Mouse (Mus musculus) heart, embryonic 13.5 days (tissue): Measurements from ENCODE around the gene Hnrnpf. TPM values are rescaled to one million over a fixed set of nuclear protein-coding genes. Genes with fewer than 3 reads are reported as not detected.
"Not testable (repeated sequence)": the region's sequence is repeated elsewhere in the genome, so short reads cannot be mapped to it uniquely, and the experiment has no call there.

ENCODE experiments used
- ATAC-seq: fragments of 200-750 bp; cut with Nextera tagmentation; 2 replicates; pipeline ENCODE4 v1.8.0; 2017; ENCODE audit warnings: moderate TSS enrichment; ENCODE audit not compliant: insufficient number of reproducible peaks, low FRiP score, low TSS enrichment; ENCODE audit errors: extremely low read depth
- H3K27ac ChIP-seq: fragments of 300-500 bp; sonication (generic); replicated peaks from 2 replicates; pipeline ENCODE4 v1.5.1; 2015; ENCODE audit warnings: moderate library complexity, mild to moderate bottlenecking, inconsistent platforms
- H3K27me3 ChIP-seq: fragments of 300-500 bp; sonication (generic); replicated peaks from 2 replicates; pipeline ENCODE4 v1.6.1; 2015; ENCODE audit warnings: mild to moderate bottlenecking, inconsistent platforms
- H3K36me3 ChIP-seq: fragments of 300-500 bp; sonication (generic); 2 replicates; pipeline ENCODE4 v1.6.1; 2015; ENCODE audit warnings: mild to moderate bottlenecking, inconsistent platforms
- H3K4me1 ChIP-seq: fragments of 300-500 bp; sonication (generic); 2 replicates; pipeline ENCODE4 v1.6.1; 2015; ENCODE audit warnings: inconsistent platforms
- H3K4me2 ChIP-seq: fragments of 300-500 bp; sonication (generic); 2 replicates; pipeline ENCODE4 v1.6.1; 2015; ENCODE audit warnings: inconsistent platforms, mild to moderate bottlenecking, moderate library complexity
- H3K4me3 ChIP-seq: fragments of 300-500 bp; sonication (generic); 2 replicates; pipeline ENCODE4 v1.5.1; 2015; ENCODE audit warnings: moderate library complexity, mild to moderate bottlenecking, inconsistent platforms
- H3K9ac ChIP-seq: fragments of 300-500 bp; sonication (generic); 2 replicates; pipeline ENCODE4 v1.6.1; 2015; ENCODE audit warnings: inconsistent platforms, mild to moderate bottlenecking, moderate library complexity
- H3K9me3 ChIP-seq: fragments of 300-500 bp; sonication (generic); 2 replicates; pipeline ENCODE4 v1.6.1; 2016; ENCODE audit warnings: inconsistent platforms
- WGBS: fragments of 180-500 bp; shearing (Covaris S2); methylation state at CpG from one replicate; pipeline ENCODE4 v1.1.7; 2015; ENCODE audit warnings: mixed read lengths; 5-methylcytosine and 5-hydroxymethylcytosine counted together
- polyA plus RNA-seq: library from polyadenylated mRNA; unstranded; fragments of >200 nt; fragmentation: Nextera tagmentation; extraction: Ambion mirVana; gene quantifications from 2 replicates; pipeline ENCODE4 v1.2.1, GENCODE M21; 2015

Gene Hnrnpf
- polyA plus RNA-seq = 440 and 506 TPM in 2 replicates

DNA sequence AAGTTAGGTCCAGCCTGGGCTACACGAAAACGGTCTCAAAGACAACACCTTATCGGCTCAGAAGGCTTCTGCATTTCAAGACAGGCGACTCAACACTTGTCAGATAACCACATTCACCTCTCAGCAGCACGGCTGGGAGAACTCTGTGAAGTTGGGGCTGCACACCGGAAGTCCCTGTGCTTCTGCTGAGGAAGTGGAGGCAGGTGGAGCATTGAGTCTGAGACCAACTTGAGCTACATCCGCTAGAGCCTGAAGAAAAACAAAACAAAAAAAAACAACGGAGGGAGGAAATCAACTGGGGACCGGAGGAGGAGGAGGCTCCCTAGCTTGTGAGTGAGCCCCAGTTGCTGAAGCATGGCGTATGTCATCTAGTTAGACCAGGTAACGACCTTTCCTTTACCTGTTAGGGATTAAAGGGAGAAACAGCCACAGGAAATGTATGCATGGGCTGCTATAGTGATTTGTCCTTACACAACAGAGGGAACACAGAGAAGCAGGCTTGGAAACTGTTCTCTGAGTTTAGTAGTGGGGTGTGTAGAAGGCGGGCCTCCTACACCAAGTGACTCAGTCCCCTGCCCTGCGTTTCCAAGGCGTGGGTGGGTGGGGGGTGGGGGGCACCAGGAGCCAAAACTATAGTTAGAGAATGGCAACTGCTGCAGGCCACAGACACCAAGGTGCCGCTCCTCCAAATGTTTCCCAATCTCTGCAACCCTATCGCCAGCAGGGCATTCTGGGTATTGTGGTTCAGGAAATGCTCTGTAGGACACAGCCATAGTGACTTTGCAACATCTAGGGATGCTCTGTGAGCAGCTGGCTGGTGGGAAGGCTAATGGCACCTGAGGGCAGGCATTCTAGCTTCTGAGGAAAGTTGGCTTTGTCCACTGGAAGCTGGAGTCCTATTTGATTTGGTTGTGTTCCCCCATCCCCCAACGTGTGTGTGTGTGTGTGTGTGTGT is at the start of gene Hnrnpf:
Gene Hnrnpf, plus strand, starts transcription at position 199 of the 955 bp plus-strand sequence.
- Histone ChIP-seq H3K9ac (no peak within 1 kb of the TSS), H3K27ac (no peak within 1 kb of the TSS), H3K4me2 (no peak within 1 kb of the TSS; the same call in 1 of the 2 replicates), H3K36me3 (no peaks in the 10 kb centered on the region), H3K4me3 (no peak within 1 kb of the TSS), H3K9me3 (no peaks in the 10 kb centered on the region), H3K27me3 (no peaks in the 10 kb centered on the region), H3K4me1 (peaks cover 4% of the 10 kb centered on the region)
- 60% methylated on average over 17 of the region's 17 CpGs for WGBS
- no peak for ATAC-seq

DNA sequence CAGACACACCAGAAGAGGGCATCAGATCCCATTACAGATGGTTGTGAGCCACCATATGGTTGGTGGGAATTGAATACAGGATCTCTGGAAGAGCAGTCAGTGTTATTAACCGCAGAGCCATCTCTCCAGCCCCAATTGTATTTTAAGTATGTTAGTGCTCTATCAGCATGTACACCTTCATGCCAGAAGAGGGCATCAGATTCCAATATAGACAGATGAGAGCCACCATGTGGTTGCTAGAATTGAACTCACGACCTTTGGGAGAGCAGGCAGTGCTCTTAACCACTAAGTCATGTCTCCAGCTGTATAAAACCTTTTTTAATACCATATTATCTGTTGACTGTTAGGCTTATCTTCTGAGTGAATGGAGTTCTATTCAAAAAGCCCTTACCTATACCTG is 48.4 kb upstream of the Hnrnpf start:
- H3K27me3 ChIP-seq = no peaks in the 10 kb centered on the region
- H3K9ac ChIP-seq = no peak overlapping the region
- H3K4me2 ChIP-seq = no peak overlapping the region
- H3K36me3 ChIP-seq = peaks cover 31% of the 10 kb centered on the region
- H3K4me3 ChIP-seq = no peak overlapping the region
- WGBS = 56% methylated on average over 2 of the region's 2 CpGs
- no peaks in the 10 kb centered on the region for H3K9me3 ChIP-seq
- no peak overlapping the region for H3K27ac ChIP-seq
- no peak for ATAC-seq
- H3K4me1 ChIP-seq = no peaks in the 10 kb centered on the region

DNA sequence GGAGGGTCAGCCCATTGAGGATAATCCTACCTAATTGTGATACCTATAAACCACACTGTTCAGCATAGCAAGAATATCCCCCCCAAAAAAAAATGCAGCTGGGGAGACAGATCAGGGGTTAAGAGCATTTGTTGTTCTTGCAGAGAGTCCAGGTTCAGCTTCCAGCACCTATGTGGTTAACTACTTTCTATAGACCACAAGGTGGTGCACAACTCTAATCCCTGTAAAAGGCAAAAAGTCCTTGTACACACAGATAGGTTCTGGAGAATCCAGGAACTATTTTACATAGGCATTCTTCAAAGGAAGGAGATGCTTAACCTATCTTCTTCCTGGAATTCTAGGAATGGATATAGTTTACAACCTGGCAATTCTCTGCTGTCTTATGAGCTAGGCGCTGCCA is 42.1 kb upstream of the Hnrnpf start:
- no peak for ATAC-seq
- WGBS = 78% methylated on average over 1 of the region's 1 CpGs
- Histone ChIP-seq H3K27me3 (no peaks in the 10 kb centered on the region), H3K4me2 (no peak overlapping the region), H3K9me3 (no peaks in the 10 kb centered on the region), H3K4me3 (no peak overlapping the region), H3K4me1 (peaks cover under 1% of the 10 kb centered on the region; the same call in 1 of the 2 replicates), H3K36me3 (no peaks in the 10 kb centered on the region), H3K27ac (no peak overlapping the region), H3K9ac (no peak overlapping the region)

DNA sequence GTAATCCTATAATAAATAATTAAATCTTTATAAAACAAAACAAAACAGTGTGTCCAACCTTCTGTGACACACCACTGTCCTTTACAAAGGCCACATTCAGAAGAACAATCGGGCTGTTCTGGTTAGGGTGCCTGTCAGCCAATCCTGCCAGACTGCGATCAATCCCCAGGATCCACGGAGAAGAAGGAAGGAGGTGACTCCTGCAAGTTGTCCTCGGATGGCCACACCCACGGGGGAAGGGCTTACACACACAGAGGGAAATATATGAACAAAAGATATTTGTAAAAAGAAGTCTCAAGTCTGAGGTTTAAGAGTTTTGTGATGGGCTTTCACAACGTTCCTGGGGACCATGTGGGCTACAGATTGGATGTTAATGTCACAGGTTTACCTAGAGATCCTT is 38.3 kb upstream of the Hnrnpf start, which contains the start of gene Zfp239:
Gene Zfp239, plus strand, starts transcription at position 253 of the 400 bp plus-strand sequence.
- H3K4me2 ChIP-seq = peak within 1 kb of the TSS; percentile 99
- ATAC-seq = no peak
- no peaks in the 10 kb centered on the region for H3K9me3 ChIP-seq
- no peaks in the 10 kb centered on the region for H3K36me3 ChIP-seq
- peak within 1 kb of the TSS; percentile 83 for H3K9ac ChIP-seq
- WGBS = 60% methylated on average over 6 of the region's 6 CpGs
- peaks cover 7% of the 10 kb centered on the region for H3K4me1 ChIP-seq
- no peak within 1 kb of the TSS for H3K27ac ChIP-seq
- peak within 1 kb of the TSS; percentile 82 for H3K4me3 ChIP-seq
- no peaks in the 10 kb centered on the region for H3K27me3 ChIP-seq

DNA sequence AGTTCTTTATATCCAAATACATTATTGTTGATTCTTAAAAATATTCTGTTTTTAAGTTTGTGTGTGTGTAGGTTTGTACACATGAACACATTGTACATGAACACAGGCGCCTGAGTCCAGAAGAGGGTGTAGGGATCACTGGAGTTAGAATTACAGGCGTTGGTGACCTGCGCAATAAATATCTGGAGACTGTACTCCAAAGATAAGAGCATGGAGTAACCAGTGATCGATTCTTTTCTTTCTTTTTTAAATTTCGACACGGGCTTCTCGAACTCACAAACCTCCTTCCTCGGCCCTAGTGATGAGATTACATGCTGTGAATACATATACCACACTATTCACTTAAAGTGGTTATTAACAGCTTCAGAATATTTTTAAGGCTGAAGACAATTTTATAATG is 37.7 kb upstream of the Hnrnpf start:
- H3K4me1 ChIP-seq = peaks cover 7% of the 10 kb centered on the region
- H3K4me2 ChIP-seq = peak overlapping the region; percentile 99
- no peaks in the 10 kb centered on the region for H3K36me3 ChIP-seq
- H3K4me3 ChIP-seq = peak overlapping the region; percentile 82
- WGBS = 65% methylated on average over 8 of the region's 8 CpGs
- H3K9me3 ChIP-seq = no peaks in the 10 kb centered on the region
- ATAC-seq = no peak
- peak overlapping the region; percentile 83; the same call in 1 of the 2 replicates for H3K9ac ChIP-seq
- H3K27me3 ChIP-seq = no peaks in the 10 kb centered on the region
- H3K27ac ChIP-seq = no peak overlapping the region

DNA sequence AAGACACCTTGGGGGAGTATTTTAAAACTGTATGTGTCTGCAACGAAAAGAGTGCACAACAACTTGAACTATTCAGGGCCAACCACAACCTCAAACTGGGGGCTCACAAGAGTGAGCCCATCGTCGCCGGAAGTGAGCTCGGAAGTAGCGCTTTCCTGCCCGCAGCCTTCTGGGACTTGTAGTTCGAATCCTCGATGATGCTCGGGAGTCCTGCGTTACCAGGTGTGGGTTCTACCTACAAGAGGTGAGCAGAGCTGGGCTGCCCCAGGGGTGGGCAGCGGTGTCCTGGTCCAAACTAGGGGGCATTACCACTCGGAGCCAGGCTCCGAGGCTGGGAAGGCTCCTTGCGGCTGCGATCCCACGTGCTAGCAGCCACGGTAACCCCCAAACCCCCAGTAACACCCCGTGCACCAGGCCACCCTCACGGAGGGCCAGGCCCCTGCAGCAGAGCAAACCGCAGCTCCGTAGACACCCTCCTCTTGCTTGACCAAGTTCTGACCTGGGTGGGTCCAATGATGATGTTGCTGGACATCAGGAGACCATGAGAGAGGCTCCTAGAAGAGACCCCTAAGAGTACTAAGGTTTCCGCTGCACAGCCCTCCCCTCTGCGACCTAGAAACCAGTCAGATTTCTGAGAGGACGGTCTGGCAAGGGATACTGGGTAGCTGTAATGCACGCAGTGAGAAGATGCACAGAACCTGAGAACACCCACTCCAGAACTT is 37.1 kb upstream of the Hnrnpf start:
- no peaks in the 10 kb centered on the region for H3K36me3 ChIP-seq
- peak overlapping the region; percentile 82 for H3K4me3 ChIP-seq
- H3K9ac ChIP-seq = peak overlapping the region; percentile 83
- H3K27ac ChIP-seq = no peak overlapping the region
- H3K9me3 ChIP-seq = no peaks in the 10 kb centered on the region
- H3K4me2 ChIP-seq = peak overlapping the region; percentile 99
- H3K27me3 ChIP-seq = no peaks in the 10 kb centered on the region
- H3K4me1 ChIP-seq = peaks cover 7% of the 10 kb centered on the region
- WGBS = 2% methylated on average over 26 of the region's 26 CpGs
- ATAC-seq = peak; percentile 54; the same call in 1 of the 2 replicates

DNA sequence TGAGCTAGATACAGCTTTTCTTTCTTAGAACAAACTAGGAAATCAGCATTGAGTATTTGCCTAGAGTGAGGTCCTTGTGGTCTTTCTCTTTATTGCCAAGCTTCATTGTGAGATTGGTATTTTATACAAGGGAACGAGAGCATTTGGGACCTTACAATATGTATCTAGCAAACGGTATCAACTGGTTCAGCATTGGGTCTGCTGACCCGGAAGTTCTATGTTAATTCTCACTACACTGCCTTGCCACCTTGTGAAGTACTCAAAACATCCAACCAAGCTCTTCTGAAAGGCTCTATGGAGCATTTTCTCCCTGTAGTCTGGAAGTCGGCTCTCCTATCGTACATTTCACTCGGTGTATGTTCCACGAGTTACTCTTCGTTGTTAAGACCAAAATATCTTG is 36.4 kb upstream of the Hnrnpf start:
- H3K36me3 ChIP-seq = no peaks in the 10 kb centered on the region
- no peak for ATAC-seq
- peak overlapping the region; percentile 82 for H3K4me3 ChIP-seq
- H3K4me1 ChIP-seq = peaks cover 7% of the 10 kb centered on the region
- no peaks in the 10 kb centered on the region for H3K9me3 ChIP-seq
- H3K27me3 ChIP-seq = no peaks in the 10 kb centered on the region
- H3K4me2 ChIP-seq = peak overlapping the region; percentile 99
- peak overlapping the region; percentile 83; the same call in 1 of the 2 replicates for H3K9ac ChIP-seq
- no peak overlapping the region for H3K27ac ChIP-seq
- WGBS = 85% methylated on average over 8 of the region's 8 CpGs

DNA sequence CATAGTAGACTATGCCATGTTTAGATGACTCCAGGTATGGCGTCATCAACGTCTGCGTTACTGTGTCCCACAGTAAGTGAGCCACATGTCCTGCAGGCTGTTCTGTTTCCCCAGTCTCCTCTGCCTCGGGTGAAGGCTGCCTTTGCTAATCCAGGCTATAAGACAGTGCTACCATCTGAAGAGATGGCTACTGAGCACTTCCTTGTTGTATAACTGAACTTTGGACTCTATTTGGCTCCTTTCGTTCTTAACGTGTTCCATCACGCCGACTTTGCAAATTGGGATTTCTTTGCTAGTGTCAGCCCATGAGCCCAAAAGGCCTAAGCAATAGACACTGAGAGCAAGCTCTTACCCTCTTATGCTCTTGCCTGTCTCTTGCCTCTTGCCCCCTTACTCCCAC is 31.9 kb upstream of the Hnrnpf start:
- H3K36me3 ChIP-seq = no peaks in the 10 kb centered on the region
- 86% methylated on average over 8 of the region's 8 CpGs for WGBS
- no peak overlapping the region for H3K4me3 ChIP-seq
- no peak overlapping the region for H3K27ac ChIP-seq
- H3K4me1 ChIP-seq = peaks cover 5% of the 10 kb centered on the region
- H3K27me3 ChIP-seq = 0 out of 2 replicates have a peak, but pooled peaks cover 7% of the 10 kb centered on the region
- no peak overlapping the region for H3K9ac ChIP-seq
- no peak overlapping the region for H3K4me2 ChIP-seq
- no peaks in the 10 kb centered on the region for H3K9me3 ChIP-seq
- no peak for ATAC-seq

DNA sequence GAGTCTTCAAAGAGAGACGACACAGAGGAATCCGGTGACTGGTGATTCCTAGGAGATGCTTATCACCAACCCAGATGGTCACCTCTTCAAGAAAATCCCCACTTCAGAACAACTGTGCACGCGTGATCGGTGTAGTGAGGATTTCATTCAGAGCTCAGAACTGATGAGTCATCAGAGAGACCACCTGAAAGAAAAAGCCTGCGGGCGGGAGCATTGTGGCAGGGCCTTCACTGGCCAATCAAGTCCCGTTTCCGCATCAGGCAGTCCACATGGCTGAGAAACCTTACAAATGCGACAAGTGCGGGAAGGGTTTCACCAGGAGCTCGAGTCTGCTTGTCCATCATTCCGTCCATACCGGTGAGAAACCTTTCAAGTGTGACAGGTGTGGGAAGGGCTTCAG is 29.1 kb upstream of the Hnrnpf start:
- 59% methylated on average over 14 of the region's 14 CpGs for WGBS

DNA sequence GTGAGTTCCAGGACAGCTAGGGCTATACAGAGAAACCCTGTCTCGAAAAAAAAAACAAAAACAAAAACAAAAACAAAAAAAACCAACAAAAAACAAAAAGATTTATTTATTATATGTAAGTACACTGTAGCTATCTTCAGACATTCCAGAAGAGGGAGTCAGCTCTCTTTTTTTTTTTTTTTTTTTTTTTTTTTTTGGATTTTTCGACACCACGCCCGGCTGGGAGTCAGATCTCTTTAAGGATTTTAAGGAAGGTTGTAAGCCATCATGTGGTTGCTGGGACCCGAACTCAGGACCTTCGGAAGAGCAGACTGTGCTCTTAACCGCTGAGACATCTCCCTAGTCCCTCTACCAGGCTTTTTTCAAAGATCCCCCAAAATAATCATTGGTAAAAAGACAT is 26.7 kb upstream of the Hnrnpf start:
- not testable (repeated sequence) for H3K27ac ChIP-seq, ATAC-seq
- WGBS = 73% methylated on average over 7 of the region's 7 CpGs

More for the DNA sequence above, 29.1 kb upstream of the Hnrnpf start:
- H3K36me3 ChIP-seq = no peaks in the 10 kb centered on the region
- H3K9me3 ChIP-seq = no peaks in the 10 kb centered on the region
- ATAC-seq = no peak
- no peaks in the 10 kb centered on the region for H3K4me1 ChIP-seq
- no peak overlapping the region for H3K4me2 ChIP-seq
- H3K4me3 ChIP-seq = no peak overlapping the region
- no peak overlapping the region for H3K9ac ChIP-seq
- H3K27ac ChIP-seq = no peak overlapping the region
- 0 out of 2 replicates have a peak, but pooled peaks cover 7% of the 10 kb centered on the region for H3K27me3 ChIP-seq

DNA sequence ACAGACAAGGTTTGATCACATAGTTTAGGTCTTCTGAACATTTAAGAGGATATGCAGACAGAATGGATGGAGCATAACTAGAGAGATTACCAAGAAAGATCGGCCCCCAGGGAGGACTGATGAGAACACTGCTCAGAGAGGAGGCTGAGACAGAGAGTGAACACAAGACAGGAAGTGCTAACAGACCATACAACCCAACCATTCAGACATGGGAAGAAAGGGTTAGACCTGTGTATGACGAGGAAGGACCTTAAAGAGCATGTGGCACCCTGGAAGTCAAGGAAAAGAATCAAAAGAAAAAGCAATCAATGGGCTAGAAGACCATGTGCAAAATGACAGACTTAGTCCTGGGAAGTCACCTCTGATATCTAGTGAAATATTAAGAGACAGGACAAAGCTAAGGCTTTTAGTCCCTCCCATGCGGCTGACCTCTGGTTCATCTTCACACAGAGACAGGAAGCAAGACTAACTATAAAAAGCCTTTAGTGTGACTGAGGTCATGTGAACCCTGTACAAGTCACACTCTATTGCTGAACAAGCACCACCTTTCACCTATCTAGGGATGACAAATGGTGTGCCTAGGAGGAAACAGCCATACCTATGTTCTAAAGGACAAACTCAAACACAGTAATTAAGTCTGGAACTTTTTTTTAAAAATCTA is 25.4 kb upstream of the Hnrnpf start:
- no peak overlapping the region for H3K9ac ChIP-seq
- H3K4me2 ChIP-seq = no peak overlapping the region
- no peak for ATAC-seq
- 0 out of 2 replicates have a peak, but pooled peaks cover 7% of the 10 kb centered on the region for H3K27me3 ChIP-seq
- WGBS = 68% methylated on average over 3 of the region's 3 CpGs
- H3K27ac ChIP-seq = no peak overlapping the region
- H3K9me3 ChIP-seq = no peaks in the 10 kb centered on the region
- H3K4me3 ChIP-seq = no peak overlapping the region
- H3K4me1 ChIP-seq = peaks cover 3% of the 10 kb centered on the region; the same call in 1 of the 2 replicates
- H3K36me3 ChIP-seq = no peaks in the 10 kb centered on the region

More for the DNA sequence above, 26.7 kb upstream of the Hnrnpf start:
- H3K4me1 ChIP-seq, H3K36me3 ChIP-seq, H3K9ac ChIP-seq, H3K4me2 ChIP-seq, H3K27me3 ChIP-seq, H3K4me3 ChIP-seq, H3K9me3 ChIP-seq: not testable (repeated sequence)
